Mouse (Mus musculus): ENCODE measurements around the gene Cldn3.

Gene Cldn3

GRCm38 (mm10) chr5:135035608-135036359, 49.8 kb downstream of the Cldn3 start:
- no peak for DNase-seq (ENCODE audit: low spot score in 2 of 2)
